Mouse (Mus musculus) kidney, adult 2 months (tissue): ENCODE measurements at regions not wholly inside any gene's neighbourhood (a gene's known extent, or its start where the extent isn't known, plus 50 kb on each side); places are given as distances from the start of the nearest gene placed in this dataset.

Experiments used
- DNase-seq: peaks from one replicate; pipeline ENCODE4 v3.0.0; 2021
- H3K27ac ChIP-seq: fragments of 200-500 bp; 2 replicates; pipeline ENCODE4 v1.5.1; 2012; ENCODE audit warnings: low read depth, low read length, control low read depth, inconsistent platforms; ENCODE audit not compliant: insufficient read depth
- H3K27me3 ChIP-seq: fragments of 200-500 bp; replicated peaks from 2 replicates; pipeline ENCODE4 v1.6.1; 2012; ENCODE audit warnings: mild to moderate bottlenecking, moderate library complexity, low read length, inconsistent platforms; ENCODE audit not compliant: control insufficient read depth, insufficient read depth
- H3K36me3 ChIP-seq: fragments of 200-500 bp; 2 replicates; pipeline ENCODE4 v1.6.1; 2012; ENCODE audit warnings: mild to moderate bottlenecking, moderate library complexity, low read length, inconsistent platforms; ENCODE audit not compliant: control insufficient read depth, insufficient read depth
- H3K4me1 ChIP-seq: fragments of 200-500 bp; 2 replicates; pipeline ENCODE4 v1.6.1; 2011; ENCODE audit warnings: low read length; ENCODE audit not compliant: control insufficient read depth, insufficient read depth
- H3K4me3 ChIP-seq: fragments of 200-500 bp; 2 replicates; pipeline ENCODE4 v1.5.1; 2011; ENCODE audit warnings: mild to moderate bottlenecking, low read depth, low read length, control low read depth; ENCODE audit not compliant: insufficient read depth
- CTCF ChIP-seq: fragments of 200-500 bp; conservative IDR thresholded peaks from 2 replicates; pipeline ENCODE4 v1.5.1; 2011; ENCODE audit warnings: low read depth, mild to moderate bottlenecking, control low read depth, low read length, moderate library complexity, mixed read lengths; ENCODE audit not compliant: insufficient read depth, insufficient read length
- POLR2A ChIP-seq: fragments of 200-500 bp; IDR thresholded peaks from one replicate; pipeline ENCODE4 v1.6.1; 2011; ENCODE audit warnings: low read depth, low read length, control low read depth
- WGBS: fragments of 180-500 bp; shearing (Covaris S2); methylation state at CpG from one replicate; pipeline ENCODE4 v1.1.7; 2018; 5-methylcytosine and 5-hydroxymethylcytosine counted together

DNA sequence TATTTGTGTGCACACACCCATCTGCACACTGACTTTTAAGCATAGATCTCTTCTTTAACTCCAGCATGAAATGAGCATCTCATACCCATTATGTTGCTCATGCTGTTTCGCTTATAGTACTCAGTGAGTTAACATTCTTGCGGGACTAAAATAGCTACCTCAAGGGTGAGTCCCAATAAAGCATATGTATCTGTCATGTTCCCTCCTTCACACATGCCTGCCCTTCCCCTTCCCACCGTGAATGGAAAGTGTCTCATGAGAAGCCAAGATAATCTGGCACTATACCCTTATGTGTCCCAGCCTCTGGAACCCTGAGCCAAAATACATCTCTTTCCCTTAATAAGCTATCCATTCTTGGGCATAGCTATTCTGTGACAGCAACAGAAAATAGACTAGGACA, 352.3 kb downstream of the Gm826 start:
- Histone ChIP-seq H3K4me1 (no peaks in the 10 kb centered on the region), H3K27me3 (no peaks in the 10 kb centered on the region), H3K4me3 (no peak overlapping the region), H3K36me3 (no peaks in the 10 kb centered on the region), H3K27ac (no peak overlapping the region)
- no peak for DNase-seq
- TF ChIP-seq CTCF, result no peak
- TF ChIP-seq POLR2A, result no peak
- WGBS, result 88% methylated on average over 3 of the region's 3 CpGs

- Histone ChIP-seq H3K27ac (no peak overlapping the region), H3K4me3 (no peak overlapping the region), H3K27me3 (no peaks in the 10 kb centered on the region), H3K4me1 (no peaks in the 10 kb centered on the region), H3K36me3 (no peaks in the 10 kb centered on the region)
- 60% methylated on average over 1 of the region's 1 CpGs for WGBS
- DNase-seq, result no peak
- TF ChIP-seq CTCF, result no peak
Measured at GRCm38 (mm10) chr2:159950369-159950768, 383.6 kb downstream of the Gm826 start.

GRCm38 (mm10) chr2:159949046-159949445, 384.9 kb downstream of the Gm826 start:
- H3K27ac ChIP-seq, result no peak overlapping the region
- WGBS, result 83% methylated on average over 4 of the region's 4 CpGs
- H3K4me1 ChIP-seq, result no peaks in the 10 kb centered on the region
- H3K36me3 ChIP-seq, result no peaks in the 10 kb centered on the region
- DNase-seq, result no peak
- TF ChIP-seq POLR2A, result no peak
- no peak for TF ChIP-seq CTCF
- no peaks in the 10 kb centered on the region for H3K27me3 ChIP-seq
- H3K4me3 ChIP-seq, result no peak overlapping the region

DNA sequence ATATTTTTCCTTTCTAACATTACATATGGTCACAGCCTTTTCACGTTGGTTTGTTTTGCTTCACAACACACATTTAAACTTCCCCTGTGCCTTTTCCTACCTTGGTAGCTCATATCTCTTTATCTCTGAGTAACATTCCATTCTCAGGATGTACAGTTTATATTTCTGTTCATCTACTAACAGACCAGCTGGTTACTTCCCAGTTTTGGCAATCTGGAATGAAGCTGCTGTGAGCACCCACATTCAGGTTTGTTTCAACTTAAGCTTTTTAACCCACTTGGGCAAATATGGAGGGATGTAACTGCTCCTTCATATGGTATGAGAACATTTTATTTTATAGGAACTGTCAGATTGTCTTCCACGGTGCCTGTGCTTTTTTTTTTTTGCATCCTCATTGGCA, 403.2 kb downstream of the Gm826 start:
- no peaks in the 10 kb centered on the region for H3K27me3 ChIP-seq
- H3K4me3 ChIP-seq, result no peak overlapping the region
- 69% methylated on average over 2 of the region's 2 CpGs for WGBS
- no peaks in the 10 kb centered on the region for H3K36me3 ChIP-seq
- H3K4me1 ChIP-seq, result no peaks in the 10 kb centered on the region
- TF ChIP-seq POLR2A (no peak), CTCF (no peak)
- DNase-seq, result no peak
- H3K27ac ChIP-seq, result no peak overlapping the region

DNA sequence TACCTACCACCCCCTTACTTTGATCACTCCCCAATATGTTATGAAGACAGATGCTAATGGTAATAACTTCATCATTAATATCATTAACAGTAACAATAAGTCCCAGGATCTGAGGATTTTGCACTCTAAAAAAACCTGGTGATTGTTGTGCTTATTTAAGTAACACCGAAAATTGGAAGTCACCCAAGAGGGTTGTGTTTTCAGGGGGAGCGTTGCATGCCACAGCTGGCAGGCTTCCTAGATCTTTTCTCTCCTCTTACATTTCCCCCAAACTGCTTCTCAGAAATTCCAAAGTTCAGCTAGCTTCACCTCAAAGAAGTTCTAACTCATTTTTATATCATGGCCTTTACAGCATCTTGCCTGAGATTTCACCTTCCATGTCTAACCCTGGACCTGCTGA, 444.3 kb downstream of the Gm826 start:
- no peak for TF ChIP-seq POLR2A
- TF ChIP-seq CTCF, result no peak
- Histone ChIP-seq H3K4me3 (no peak overlapping the region), H3K27me3 (no peaks in the 10 kb centered on the region), H3K4me1 (no peaks in the 10 kb centered on the region), H3K36me3 (no peaks in the 10 kb centered on the region), H3K27ac (no peak overlapping the region)
- no peak for DNase-seq
- WGBS, result 33% methylated on average over 2 of the region's 2 CpGs

- Histone ChIP-seq H3K36me3 (no peaks in the 10 kb centered on the region), H3K4me3 (no peak overlapping the region), H3K4me1 (no peaks in the 10 kb centered on the region), H3K27me3 (no peaks in the 10 kb centered on the region), H3K27ac (no peak overlapping the region)
- no peak for DNase-seq
- 65% methylated on average over 6 of the region's 6 CpGs for whole genome bisulfite sequencing
- TF ChIP-seq CTCF, result no peak
- TF ChIP-seq POLR2A, result no peak
Measured at GRCm38 (mm10) chr2:159884773-159885459, 449.0 kb downstream of the Gm826 start.

DNA sequence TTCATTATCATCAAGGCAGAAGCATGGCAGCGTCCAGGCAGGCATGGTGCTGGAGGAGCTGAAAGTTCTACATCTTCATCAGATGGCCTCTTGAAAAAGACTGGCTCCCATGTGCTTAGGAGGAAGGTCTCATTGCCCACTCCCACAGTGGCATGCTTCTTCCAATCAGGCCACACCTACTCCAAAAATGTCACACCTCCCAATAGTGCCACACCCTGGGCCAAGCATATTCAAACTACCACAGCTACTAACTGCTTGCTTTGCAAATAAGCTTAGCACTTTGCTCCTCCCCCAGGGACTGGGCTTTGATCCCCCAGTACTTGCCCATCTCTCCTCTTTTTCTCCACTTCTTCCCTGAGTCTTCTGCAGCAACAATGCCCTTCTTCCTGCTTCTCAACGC, 467.0 kb downstream of the Gm826 start:
- TF ChIP-seq CTCF (no peak), POLR2A (no peak)
- DNase-seq, result no peak
- WGBS, result 65% methylated on average over 2 of the region's 2 CpGs
- H3K27ac ChIP-seq, result no peak overlapping the region
- H3K27me3 ChIP-seq, result no peaks in the 10 kb centered on the region
- H3K4me3 ChIP-seq, result no peak overlapping the region
- H3K36me3 ChIP-seq, result no peaks in the 10 kb centered on the region
- H3K4me1 ChIP-seq, result no peaks in the 10 kb centered on the region
